Mouse (Mus musculus): ENCODE results near the gene Npr2. TPM values are rescaled to one million over a fixed set of nuclear protein-coding genes. Genes with fewer than 3 reads are reported as not detected.
A peak's percentile ranks its signal among the peaks of the same experiment; 100 is the strongest.

Npr2 gene
- total RNA-seq, 1 experiment from 2014 or later = 36.4 TPM

- no peak for DNase-seq
Observed at GRCm38 (mm10) chr4:43629106-43629817, 2.5 kb upstream of the Npr2 start.

DNA sequence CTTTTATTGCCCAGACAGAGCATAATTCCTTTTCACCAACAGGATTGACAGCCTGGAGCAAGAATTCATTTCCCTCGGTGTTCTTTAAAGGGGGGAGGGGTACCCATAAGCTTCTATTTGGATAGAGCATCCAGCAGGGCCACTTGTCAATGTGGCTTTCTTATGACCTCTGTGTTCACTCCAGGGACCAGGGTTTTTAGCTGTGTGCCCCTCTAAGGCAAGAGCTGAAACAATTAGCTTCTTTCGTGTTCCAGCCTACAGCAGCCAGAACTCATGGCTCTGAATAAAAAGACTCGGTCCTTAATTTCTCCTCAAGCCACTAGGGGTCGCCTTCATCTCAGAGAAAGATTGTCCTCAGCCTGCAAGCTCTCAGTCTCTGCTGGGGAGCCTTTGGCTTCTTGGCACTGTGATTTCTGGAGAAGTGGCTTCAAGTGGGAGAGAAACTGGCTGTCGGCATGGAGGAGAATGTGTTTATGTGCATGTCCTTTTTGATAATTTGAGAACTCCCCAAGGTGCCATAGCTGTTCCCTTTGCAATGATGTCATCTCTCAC lies 1.6 kb upstream of the Npr2 start:
- DNase-seq = peak; percentile 87

DNA sequence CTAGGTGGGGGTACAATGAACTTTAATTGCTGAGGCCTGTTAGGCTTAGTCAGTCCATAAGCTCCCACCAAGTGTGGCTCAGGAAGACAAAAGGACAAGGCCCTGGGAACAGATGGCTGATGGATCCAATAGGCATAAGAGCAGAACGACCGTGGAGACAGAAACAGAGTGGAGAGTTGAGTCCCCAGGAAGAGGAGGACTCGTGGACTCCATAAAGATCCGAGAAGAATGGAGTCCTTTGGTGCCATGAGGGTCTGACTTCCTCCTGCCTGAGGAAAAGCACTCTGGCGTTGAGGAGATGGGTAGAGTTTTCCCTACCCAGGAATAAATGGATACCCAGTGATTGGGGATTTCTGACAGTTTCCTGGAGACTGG lies 1.1 kb upstream of the Npr2 start:
- no peak for DNase-seq

- peak; percentile 40 for DNase-seq
Observed at GRCm38 (mm10) chr4:43631956-43632920, 503 bp downstream of the Npr2 start.

DNA sequence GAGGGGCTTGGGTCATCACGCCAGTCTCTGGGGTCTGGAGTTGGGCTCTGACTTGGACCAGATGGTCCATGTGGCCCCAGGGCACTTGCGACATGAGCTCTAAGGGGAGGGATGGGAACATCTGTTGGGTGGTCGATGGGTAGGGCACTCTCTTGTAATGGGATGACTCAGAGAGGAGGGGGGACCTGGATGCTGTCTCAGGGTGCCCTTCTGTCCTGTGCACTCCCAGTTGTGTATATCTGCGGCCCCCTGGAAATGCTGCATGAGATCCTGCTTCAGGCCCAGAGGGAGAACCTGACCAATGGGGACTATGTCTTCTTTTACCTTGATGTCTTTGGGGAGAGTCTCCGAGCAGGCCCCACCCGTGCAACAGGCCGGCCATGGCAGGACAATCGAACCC lies 1.6 kb downstream of the Npr2 start:
- no peak for DNase-seq

DNA sequence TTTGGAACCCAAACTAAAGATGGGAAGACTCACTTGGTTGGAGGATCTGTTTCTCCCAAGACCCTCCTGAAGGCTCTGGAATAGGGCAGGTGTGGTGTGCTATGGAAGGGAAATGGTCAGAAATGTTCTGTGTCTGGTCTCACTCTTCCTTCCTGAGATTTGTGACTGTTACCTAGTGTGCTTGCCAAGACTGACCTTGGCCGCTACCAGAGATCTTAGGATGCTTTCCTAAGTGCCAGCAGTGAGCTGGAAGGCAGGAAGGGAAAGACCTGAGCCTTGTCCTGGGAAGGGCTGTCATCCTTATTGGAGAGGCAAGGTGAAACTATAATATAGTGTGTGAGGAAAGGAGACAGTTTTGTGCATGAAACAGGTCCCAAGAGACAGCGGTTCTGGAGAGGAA lies 2.0 kb downstream of the Npr2 start:
- no peak for DNase-seq

DNA sequence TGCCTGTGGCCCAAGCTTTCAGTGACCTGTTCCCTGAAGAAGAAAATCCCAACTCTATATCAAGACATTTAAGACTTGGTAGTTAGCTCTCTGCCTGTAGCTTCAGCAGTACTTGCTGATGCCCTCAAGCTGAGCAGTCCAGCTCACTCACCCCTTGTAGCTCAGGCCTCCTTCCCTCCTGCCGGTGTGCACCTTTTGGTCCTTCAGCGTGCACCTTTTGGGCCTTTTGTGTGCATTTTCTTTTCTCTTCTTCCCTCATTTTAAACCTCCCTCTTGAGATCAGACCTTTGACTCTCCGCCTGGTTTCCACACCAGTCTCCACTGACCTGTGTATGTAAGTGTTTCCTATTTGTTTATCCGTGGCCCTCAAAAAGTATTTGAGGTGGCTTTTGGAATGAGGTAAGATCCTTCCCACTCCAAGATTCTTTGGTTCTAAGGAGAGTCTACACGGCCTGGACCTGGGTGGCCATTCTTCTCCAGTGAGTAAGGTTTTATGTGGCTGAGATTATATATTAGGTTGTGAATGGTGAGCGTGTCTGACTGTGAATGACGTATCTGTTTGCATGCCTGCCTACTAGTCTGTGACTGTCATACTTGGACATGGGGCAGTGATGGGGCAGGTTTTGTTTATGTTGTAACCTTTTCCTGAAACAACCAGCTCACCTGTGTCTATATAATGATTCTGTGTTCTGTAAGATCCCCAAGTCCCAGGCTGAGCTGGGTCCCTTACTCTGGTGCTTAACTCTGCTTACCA lies 3.1 kb downstream of the Npr2 start:
- DNase-seq = no peak

DNA sequence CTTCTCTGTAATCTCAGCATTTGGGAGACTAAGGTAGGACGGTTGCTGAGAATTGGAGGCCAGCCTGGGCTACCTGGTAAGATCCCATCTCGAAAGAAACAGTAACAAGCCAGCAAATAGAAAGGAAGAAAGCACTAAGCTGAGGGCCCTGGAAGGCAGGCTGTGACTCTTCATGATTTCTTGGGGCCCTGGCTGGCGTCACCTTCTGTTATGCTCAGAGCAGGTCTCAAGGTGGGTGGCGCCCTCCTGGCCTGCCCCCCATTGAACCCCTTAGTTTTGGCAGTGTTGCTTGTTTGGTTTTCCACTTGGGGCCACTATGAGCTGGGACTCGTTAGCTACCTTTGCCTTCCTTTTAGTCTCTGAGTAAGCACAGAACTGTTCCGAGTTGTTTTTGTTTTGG lies 5.0 kb downstream of the Npr2 start:
- DNase-seq = no peak

- DNase-seq = no peak
Observed at GRCm38 (mm10) chr4:43640076-43640475, 8.3 kb downstream of the Npr2 start.

DNA sequence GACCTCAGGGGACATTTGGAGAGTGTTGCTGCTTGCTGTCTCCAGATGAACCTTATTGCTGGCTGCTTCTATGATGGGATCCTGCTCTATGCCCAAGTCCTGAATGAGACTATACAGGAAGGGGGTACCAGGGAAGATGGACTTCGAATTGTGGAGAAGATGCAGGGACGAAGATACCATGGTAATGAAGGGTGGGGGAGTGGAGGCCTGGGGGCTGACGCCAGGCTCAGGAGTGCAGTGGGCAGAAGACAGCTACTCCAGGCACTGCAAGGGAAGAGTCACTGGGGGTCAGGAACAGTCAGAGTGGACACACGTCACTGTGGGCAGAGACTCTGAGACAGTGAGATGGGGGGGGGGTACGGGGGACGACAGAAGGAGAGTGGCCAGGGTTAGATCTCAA lies 8.8 kb downstream of the Npr2 start:
- DNase-seq = no peak

- no peak for DNase-seq
Observed at GRCm38 (mm10) chr4:43649783-43650182, 18.0 kb downstream of the Npr2 start.

GRCm38 (mm10) chr4:43652726-43653125 lies 21.0 kb downstream of the Npr2 start:
- DNase-seq = no peak

GRCm38 (mm10) chr4:43653161-43654015 lies 21.7 kb downstream of the Npr2 start, which contains the start of gene Spag8:
Gene Spag8, minus strand, starts transcription at chr4:43653594.
- peak; percentile 63 for DNase-seq

DNA sequence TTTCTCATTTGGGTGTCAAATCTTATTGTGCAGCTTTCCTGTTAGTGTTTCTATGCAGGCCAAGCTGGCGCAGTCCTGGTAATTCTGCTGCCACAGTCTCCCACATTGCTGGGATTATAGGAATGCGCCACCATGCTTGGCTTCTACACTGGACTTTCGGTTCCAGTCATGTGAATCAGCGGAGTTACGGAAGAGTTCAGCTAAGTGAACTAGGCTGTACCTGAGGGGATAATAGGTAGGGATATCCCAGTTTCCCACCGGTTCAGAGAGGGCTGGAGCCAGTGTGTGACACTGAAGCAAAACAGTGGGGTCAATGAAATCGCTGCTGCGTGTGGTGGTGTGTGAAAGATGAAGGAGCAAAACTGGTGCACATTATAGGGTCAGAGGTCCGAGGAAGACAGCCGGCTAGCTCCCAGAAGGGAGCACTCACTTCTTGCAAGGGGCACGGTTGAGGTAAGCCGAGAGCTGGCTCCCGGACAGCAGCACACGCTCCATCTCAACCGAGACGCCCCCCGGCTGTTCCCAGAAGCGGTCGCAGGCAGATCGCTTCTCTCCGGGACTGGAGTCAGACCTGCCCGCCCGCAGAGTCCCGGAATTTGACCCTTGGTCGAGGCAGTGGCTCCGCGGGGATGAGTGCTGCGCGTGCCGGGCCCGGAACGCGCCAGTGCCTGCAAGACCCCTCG lies 24.1 kb downstream of the Npr2 start:
- no peak for DNase-seq

DNA sequence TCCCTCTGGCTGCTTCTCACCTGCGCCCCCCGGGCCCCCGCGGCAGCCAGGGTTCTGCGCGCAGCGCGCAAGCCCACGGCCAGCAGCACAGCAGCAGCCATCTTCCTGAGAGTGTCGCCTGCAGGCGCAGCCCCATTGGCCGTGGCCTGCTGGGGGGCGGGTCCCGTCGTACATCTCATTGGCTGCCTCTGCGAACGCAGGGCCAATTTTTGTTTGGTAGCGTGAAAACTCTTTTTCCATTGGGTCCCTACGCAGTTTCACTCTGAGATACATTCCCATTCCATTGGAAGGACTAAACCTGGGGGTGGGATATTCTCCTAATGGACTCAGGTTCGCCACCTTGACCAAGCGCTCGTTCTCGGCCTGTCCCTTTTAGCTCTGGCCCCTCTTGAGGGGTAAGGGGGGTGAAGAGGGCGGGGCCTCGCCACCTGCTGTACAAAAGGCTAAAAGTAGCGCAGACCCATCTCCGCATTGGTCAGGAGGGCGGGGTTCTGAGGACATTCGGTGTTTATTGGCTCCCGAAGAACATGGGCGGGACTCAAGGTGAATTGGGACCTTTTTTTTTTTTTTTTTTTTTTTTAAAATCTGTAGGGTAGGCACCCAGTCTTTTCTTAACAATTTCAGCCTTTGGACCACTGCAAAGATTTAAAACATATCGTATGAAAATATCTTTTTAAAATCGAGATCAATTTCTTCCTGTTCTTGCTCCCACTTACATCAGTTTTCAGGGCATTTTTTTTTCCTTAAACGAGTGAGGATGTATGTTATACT lies 24.8 kb downstream of the Npr2 start, which contains the start of gene Hint2:
Gene Hint2, minus strand, starts transcription at position 128 of the 771 bp plus-strand sequence.
- peak; percentile 96 for DNase-seq

- DNase-seq = no peak
Observed at GRCm38 (mm10) chr4:43657146-43657545, 25.4 kb downstream of the Npr2 start.

- DNase-seq = no peak
Observed at GRCm38 (mm10) chr4:43666412-43666811, 34.7 kb downstream of the Npr2 start.

- peak; percentile 94 for DNase-seq
Observed at GRCm38 (mm10) chr4:43668782-43669427, 37.2 kb downstream of the Npr2 start, which contains the start of the genes Tmem8b and Fam221b. Gene Tmem8b, plus strand, starts transcription at chr4:43668971. Gene Fam221b, minus strand, starts transcription at chr4:43669145.

GRCm38 (mm10) chr4:43669428-43669794 lies 37.7 kb downstream of the Npr2 start:
- peak; percentile 86 for DNase-seq
